Mouse (Mus musculus): ENCODE measurements around the gene Add2. TPM values are rescaled to one million over a fixed set of nuclear protein-coding genes. Genes with fewer than 3 reads are reported as not detected.

Gene Add2
- polyA plus RNA-seq, 1 experiment from 2014 or later = 16.4 TPM

GRCm38 (mm10) chr6:86101451-86101850 lies 73.0 kb downstream of the Add2 start:
- H3K4me1 ChIP-seq (ENCODE audit: control insufficient read depth, insufficient read depth, low read length) = no peaks in the 10 kb centered on the region; the same call in 1 of the 2 replicates
- H3K27ac ChIP-seq (ENCODE audit: low read depth, low read length) = no peak overlapping the region
- no peak overlapping the region for H3K9ac ChIP-seq (ENCODE audit: low read depth, low read length)
- no peaks in the 10 kb centered on the region for H3K36me3 ChIP-seq (ENCODE audit: control insufficient read depth, insufficient read depth, low read length)
- H3K4me3 ChIP-seq (ENCODE audit: low read depth, low read length) = no peak overlapping the region
- ATAC-seq (replicated peaks; ENCODE audit: insufficient number of reproducible peaks, low FRiP score, low TSS enrichment) = no peak
- H3K9me3 ChIP-seq (replicated peaks; ENCODE audit: control insufficient read depth, low read length) = no peaks in the 10 kb centered on the region
- no peaks in the 10 kb centered on the region for H3K27me3 ChIP-seq (ENCODE audit: control insufficient read depth, insufficient read depth, low read length)
- no peak overlapping the region for H3K4me2 ChIP-seq
- 72% methylated on average over 5 of the region's 5 CpGs for WGBS (ENCODE audit: insufficient replicate concordance)

GRCm38 (mm10) chr6:86102874-86103273 lies 74.4 kb downstream of the Add2 start:
- Histone ChIP-seq H3K9ac (ENCODE audit: low read depth, low read length) (no peak overlapping the region), H3K36me3 (ENCODE audit: control insufficient read depth, insufficient read depth, low read length) (no peaks in the 10 kb centered on the region), H3K4me2 (no peak overlapping the region), H3K9me3 (replicated peaks; ENCODE audit: control insufficient read depth, low read length) (no peaks in the 10 kb centered on the region), H3K27ac (ENCODE audit: low read depth, low read length) (no peak overlapping the region), H3K4me3 (ENCODE audit: low read depth, low read length) (no peak overlapping the region), H3K27me3 (ENCODE audit: control insufficient read depth, insufficient read depth, low read length) (no peaks in the 10 kb centered on the region), H3K4me1 (ENCODE audit: control insufficient read depth, insufficient read depth, low read length) (no peaks in the 10 kb centered on the region; the same call in 1 of the 2 replicates)
- no peak for ATAC-seq (replicated peaks; ENCODE audit: insufficient number of reproducible peaks, low FRiP score, low TSS enrichment)
- WGBS (ENCODE audit: insufficient replicate concordance) = 82% methylated on average over 5 of the region's 5 CpGs

GRCm38 (mm10) chr6:86103614-86104013 lies 75.1 kb downstream of the Add2 start:
- Histone ChIP-seq H3K4me3 (ENCODE audit: low read depth, low read length) (no peak overlapping the region), H3K27ac (ENCODE audit: low read depth, low read length) (no peak overlapping the region), H3K9me3 (replicated peaks; ENCODE audit: control insufficient read depth, low read length) (no peaks in the 10 kb centered on the region), H3K4me1 (ENCODE audit: control insufficient read depth, insufficient read depth, low read length) (no peaks in the 10 kb centered on the region), H3K9ac (ENCODE audit: low read depth, low read length) (no peak overlapping the region), H3K27me3 (ENCODE audit: control insufficient read depth, insufficient read depth, low read length) (no peaks in the 10 kb centered on the region), H3K36me3 (ENCODE audit: control insufficient read depth, insufficient read depth, low read length) (no peaks in the 10 kb centered on the region), H3K4me2 (no peak overlapping the region)
- ATAC-seq (replicated peaks; ENCODE audit: insufficient number of reproducible peaks, low FRiP score, low TSS enrichment) = no peak
- WGBS (ENCODE audit: insufficient replicate concordance) = 64% methylated on average over 4 of the region's 4 CpGs

- 61% methylated on average over 4 of the region's 4 CpGs for WGBS (ENCODE audit: insufficient replicate concordance)
- no peak overlapping the region for H3K27ac ChIP-seq (ENCODE audit: low read depth, low read length)
- no peak for ATAC-seq (replicated peaks; ENCODE audit: insufficient number of reproducible peaks, low FRiP score, low TSS enrichment)
- H3K4me2 ChIP-seq = no peak overlapping the region
- no peaks in the 10 kb centered on the region for H3K27me3 ChIP-seq (ENCODE audit: control insufficient read depth, insufficient read depth, low read length)
- no peak overlapping the region for H3K9ac ChIP-seq (ENCODE audit: low read depth, low read length)
- no peaks in the 10 kb centered on the region for H3K9me3 ChIP-seq (replicated peaks; ENCODE audit: control insufficient read depth, low read length)
- no peaks in the 10 kb centered on the region for H3K4me1 ChIP-seq (ENCODE audit: control insufficient read depth, insufficient read depth, low read length)
- H3K36me3 ChIP-seq (ENCODE audit: control insufficient read depth, insufficient read depth, low read length) = no peaks in the 10 kb centered on the region
- no peak overlapping the region for H3K4me3 ChIP-seq (ENCODE audit: low read depth, low read length)
Measured at GRCm38 (mm10) chr6:86104719-86105118, 76.2 kb downstream of the Add2 start.

- no peak overlapping the region for H3K9ac ChIP-seq (ENCODE audit: low read depth, low read length)
- 81% methylated on average over 12 of the region's 12 CpGs for WGBS (ENCODE audit: insufficient replicate concordance)
- no peak overlapping the region for H3K27ac ChIP-seq (ENCODE audit: low read depth, low read length)
- ATAC-seq (replicated peaks; ENCODE audit: insufficient number of reproducible peaks, low FRiP score, low TSS enrichment) = no peak
- no peaks in the 10 kb centered on the region for H3K4me1 ChIP-seq (ENCODE audit: control insufficient read depth, insufficient read depth, low read length)
- no peaks in the 10 kb centered on the region for H3K9me3 ChIP-seq (replicated peaks; ENCODE audit: control insufficient read depth, low read length)
- no peak overlapping the region for H3K4me3 ChIP-seq (ENCODE audit: low read depth, low read length)
- no peak overlapping the region for H3K4me2 ChIP-seq
- no peaks in the 10 kb centered on the region for H3K27me3 ChIP-seq (ENCODE audit: control insufficient read depth, insufficient read depth, low read length)
- no peaks in the 10 kb centered on the region for H3K36me3 ChIP-seq (ENCODE audit: control insufficient read depth, insufficient read depth, low read length)
Measured at GRCm38 (mm10) chr6:86106045-86106444, 77.6 kb downstream of the Add2 start.

DNA sequence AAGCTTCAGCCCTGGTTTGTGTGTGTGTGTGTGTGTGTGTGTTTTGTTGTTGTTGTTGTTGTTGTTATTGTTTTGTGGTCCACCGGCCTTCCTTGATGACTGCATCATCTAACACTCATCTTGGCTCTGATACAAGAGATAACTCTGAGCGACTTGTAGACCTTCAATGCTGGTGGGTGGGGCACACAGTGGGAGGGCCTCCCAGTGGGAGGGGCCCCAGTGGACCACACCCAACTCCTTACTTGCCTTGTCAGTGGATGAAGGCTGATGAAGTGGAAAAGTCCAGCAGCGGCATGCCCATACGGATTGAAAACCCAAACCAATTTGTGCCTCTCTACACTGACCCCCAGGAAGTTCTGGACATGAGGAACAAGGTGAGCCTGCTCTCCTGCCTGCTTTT lies 78.6 kb downstream of the Add2 start:
- Histone ChIP-seq H3K4me2 (no peak overlapping the region), H3K9ac (ENCODE audit: low read depth, low read length) (no peak overlapping the region), H3K4me1 (ENCODE audit: control insufficient read depth, insufficient read depth, low read length) (no peaks in the 10 kb centered on the region), H3K4me3 (ENCODE audit: low read depth, low read length) (no peak overlapping the region), H3K9me3 (replicated peaks; ENCODE audit: control insufficient read depth, low read length) (no peaks in the 10 kb centered on the region), H3K36me3 (ENCODE audit: control insufficient read depth, insufficient read depth, low read length) (no peaks in the 10 kb centered on the region), H3K27ac (ENCODE audit: low read depth, low read length) (no peak overlapping the region), H3K27me3 (ENCODE audit: control insufficient read depth, insufficient read depth, low read length) (no peaks in the 10 kb centered on the region)
- ATAC-seq (replicated peaks; ENCODE audit: insufficient number of reproducible peaks, low FRiP score, low TSS enrichment) = no peak; the same call in 1 of the 2 replicates
- 80% methylated on average over 4 of the region's 4 CpGs for WGBS (ENCODE audit: insufficient replicate concordance)

DNA sequence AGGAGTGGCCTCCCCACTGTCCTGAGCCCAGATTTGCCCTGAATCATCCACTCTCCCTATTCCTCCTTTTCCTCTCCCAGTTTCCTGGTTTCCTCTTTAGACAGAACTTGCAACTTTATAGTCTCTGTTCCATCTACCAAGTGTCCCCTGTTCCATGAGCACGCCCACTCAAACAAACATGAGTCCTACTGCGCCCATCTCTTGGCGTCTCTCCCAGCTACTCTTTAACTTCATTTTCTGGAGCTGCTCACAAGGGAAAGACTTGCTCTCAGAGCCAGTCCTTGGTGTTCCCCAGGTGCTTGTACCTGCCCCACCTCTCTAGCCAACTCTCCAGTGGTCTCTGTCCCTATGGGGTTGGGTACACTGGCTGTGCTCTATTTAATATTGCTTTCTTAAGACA lies 87.4 kb downstream of the Add2 start:
- Histone ChIP-seq H3K9ac (ENCODE audit: low read depth, low read length) (no peak overlapping the region), H3K27me3 (ENCODE audit: control insufficient read depth, insufficient read depth, low read length) (no peaks in the 10 kb centered on the region; the same call in 1 of the 2 replicates), H3K4me2 (no peak overlapping the region), H3K4me1 (ENCODE audit: control insufficient read depth, insufficient read depth, low read length) (no peaks in the 10 kb centered on the region), H3K36me3 (ENCODE audit: control insufficient read depth, insufficient read depth, low read length) (no peaks in the 10 kb centered on the region), H3K9me3 (replicated peaks; ENCODE audit: control insufficient read depth, low read length) (no peaks in the 10 kb centered on the region), H3K4me3 (ENCODE audit: low read depth, low read length) (no peak overlapping the region), H3K27ac (ENCODE audit: low read depth, low read length) (no peak overlapping the region)
- WGBS (ENCODE audit: insufficient replicate concordance) = 86% methylated on average over 3 of the region's 3 CpGs
- no peak for ATAC-seq (replicated peaks; ENCODE audit: insufficient number of reproducible peaks, low FRiP score, low TSS enrichment)

GRCm38 (mm10) chr6:86123057-86123456 lies 94.6 kb downstream of the Add2 start:
- WGBS (ENCODE audit: insufficient replicate concordance) = 90% methylated on average over 4 of the region's 4 CpGs
- H3K27me3 ChIP-seq (ENCODE audit: control insufficient read depth, insufficient read depth, low read length) = no peaks in the 10 kb centered on the region
- no peak for ATAC-seq (replicated peaks; ENCODE audit: insufficient number of reproducible peaks, low FRiP score, low TSS enrichment)
- no peak overlapping the region for H3K27ac ChIP-seq (ENCODE audit: low read depth, low read length)
- no peaks in the 10 kb centered on the region for H3K9me3 ChIP-seq (replicated peaks; ENCODE audit: control insufficient read depth, low read length)
- H3K36me3 ChIP-seq (ENCODE audit: control insufficient read depth, insufficient read depth, low read length) = no peaks in the 10 kb centered on the region
- H3K9ac ChIP-seq (ENCODE audit: low read depth, low read length) = no peak overlapping the region
- H3K4me2 ChIP-seq = no peak overlapping the region
- H3K4me1 ChIP-seq (ENCODE audit: control insufficient read depth, insufficient read depth, low read length) = no peaks in the 10 kb centered on the region
- no peak overlapping the region for H3K4me3 ChIP-seq (ENCODE audit: low read depth, low read length)

DNA sequence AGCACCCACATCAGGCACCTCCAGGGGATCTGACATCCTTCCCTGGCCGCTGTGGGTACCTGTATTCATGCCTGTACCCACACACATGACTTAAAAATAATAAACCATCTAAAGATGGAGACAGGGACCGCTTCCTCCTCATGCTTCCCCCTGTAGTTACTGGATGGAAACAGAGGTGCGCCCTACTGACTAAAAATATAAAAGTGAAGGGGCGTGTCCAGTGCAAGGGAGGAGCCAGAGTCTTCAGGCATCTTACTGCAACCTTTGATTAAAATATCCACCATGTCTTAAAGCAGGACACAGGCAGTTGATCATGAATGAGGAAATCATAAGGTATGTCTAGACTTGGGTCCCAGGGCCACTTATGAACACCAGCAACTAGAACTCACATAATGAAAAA lies 97.3 kb downstream of the Add2 start:
- no peak for ATAC-seq (replicated peaks; ENCODE audit: insufficient number of reproducible peaks, low FRiP score, low TSS enrichment)
- no peak overlapping the region for H3K4me2 ChIP-seq
- H3K9ac ChIP-seq (ENCODE audit: low read depth, low read length) = no peak overlapping the region
- H3K4me3 ChIP-seq (ENCODE audit: low read depth, low read length) = no peak overlapping the region
- no peak overlapping the region for H3K27ac ChIP-seq (ENCODE audit: low read depth, low read length)
- H3K36me3 ChIP-seq (ENCODE audit: control insufficient read depth, insufficient read depth, low read length) = no peaks in the 10 kb centered on the region
- WGBS (ENCODE audit: insufficient replicate concordance) = 77% methylated on average over 4 of the region's 4 CpGs
- no peaks in the 10 kb centered on the region for H3K9me3 ChIP-seq (replicated peaks; ENCODE audit: control insufficient read depth, low read length)
- no peaks in the 10 kb centered on the region for H3K4me1 ChIP-seq (ENCODE audit: control insufficient read depth, insufficient read depth, low read length)
- no peaks in the 10 kb centered on the region for H3K27me3 ChIP-seq (ENCODE audit: control insufficient read depth, insufficient read depth, low read length)
